Mouse (Mus musculus): ENCODE results near the gene Glb1.

DNA sequence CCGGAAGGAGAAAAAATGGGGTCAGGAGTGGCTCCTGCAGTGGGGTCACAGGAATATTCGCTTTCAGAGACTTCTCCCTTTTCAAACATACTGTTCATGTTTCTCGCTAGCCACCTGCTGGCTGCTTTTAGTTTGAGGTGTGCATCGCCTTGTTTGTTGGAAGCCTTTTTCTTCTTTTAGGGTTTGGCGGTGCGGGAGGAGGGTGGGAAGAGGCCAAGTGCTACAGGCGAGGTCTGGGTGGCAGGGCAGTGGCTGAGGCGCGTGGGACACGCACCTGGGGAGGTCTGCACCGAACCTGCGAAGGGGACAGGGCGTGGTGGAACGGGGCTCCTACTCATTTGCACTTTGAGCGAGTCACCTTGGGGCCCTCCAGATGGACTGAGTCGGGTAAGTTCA lies 807 bp downstream of the Glb1 start:
- TF ChIP-seq CTCF (IDR thresholded peaks at IDR 0.05; ENCODE audit: low read depth) (peak; percentile 50), EP300 (IDR thresholded peaks at IDR 0.05; ENCODE audit: low read depth) (no peak)
